Mouse (Mus musculus) megakaryocyte progenitor cell, adult 5-6 weeks (primary cell): Measurements from ENCODE around the gene Gm20837. TPM values are rescaled to one million over a fixed set of nuclear protein-coding genes. Genes with fewer than 3 reads are reported as not detected.
"Not testable (repeated sequence)": the region's sequence is repeated elsewhere in the genome, so short reads cannot be mapped to it uniquely, and the experiment has no call there.

Experiments
- ATAC-seq: replicated peaks from 2 replicates; pipeline ENCODE4 v1.8.0; 2016; ENCODE audit warnings: mild to moderate bottlenecking, moderate TSS enrichment, inconsistent platforms; ENCODE audit not compliant: poor library complexity
- total RNA-seq, 2 experiments: library from RNA; stranded (forward) in 1 of 2; stranded (reverse) in 1 of 2; fragments of 157-497, 149-512 nt in 1 of 2; fragments of 200-1000 nt in 1 of 2; gene quantifications; 2 replicates each; pipeline versions ENCODE4 v1.2.3 to v1.2.4; 2015 to 2017

The Gm20837 gene
- total RNA-seq (2015) (not detected in 2 replicates), total RNA-seq (2017) (not detected in 2 replicates)

- not testable (repeated sequence) for ATAC-seq
These were observed at the start of gene Gm20837 for GRCm38 (mm10) chrY:90400948-90401347. TSS of gene Gm20837 (plus strand) at chrY:90401248.
